Mouse (Mus musculus): Measurements from ENCODE around the gene Mup18. TPM values are rescaled to one million over a fixed set of nuclear protein-coding genes. Genes with fewer than 3 reads are reported as not detected.
"Not testable (repeated sequence)": the region's sequence is repeated elsewhere in the genome, so short reads cannot be mapped to it uniquely, and the experiment has no call there.

The Mup18 gene
- total RNA-seq (2021) = not detected in 2 replicates
- long read RNA-seq, transcript Mup18-201 (7 exons, 930 nt) = major isoform, 64 of 89 reads
- long read RNA-seq, partial matches to known transcripts = 15 of 89 reads
- long read RNA-seq, other reads (novel, unspliced or antisense) = 10 of 89 reads

DNA sequence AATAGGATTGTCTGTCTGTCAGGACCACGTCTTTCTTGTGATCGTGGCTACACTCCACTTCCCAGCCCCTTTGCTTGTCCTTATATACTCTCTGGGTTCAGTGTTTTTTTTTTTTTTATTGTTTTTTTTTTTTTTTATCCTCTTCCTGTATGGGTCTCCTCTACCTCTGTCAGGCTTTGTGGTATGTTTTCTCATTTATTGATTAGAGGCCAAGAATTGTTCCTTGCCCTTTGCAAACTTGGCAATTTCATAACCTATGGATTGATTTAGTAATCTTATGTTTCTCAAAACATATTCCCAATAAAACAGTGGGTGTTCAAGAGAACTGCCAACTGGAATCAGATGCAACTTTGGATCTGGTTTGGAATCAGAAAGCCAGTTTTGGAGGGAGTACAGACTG lies at the start of gene Mup18:
Gene Mup18 (minus strand): TSS at position 101 of the 400 bp plus-strand sequence.
- not testable (repeated sequence) for DNase-seq

- not testable (repeated sequence) for DNase-seq
Observed at GRCm38 (mm10) chr4:61714296-61714695, 40.4 kb upstream of the Mup18 start.

Other genes with a start within 250 kb of the Mup18 start
- not detected in 2 replicates for gene Mup15, start 234.4 kb downstream of the Mup18 start, total RNA-seq (2021)
- gene Mup16, start 154.6 kb downstream of the Mup18 start, total RNA-seq (2021) = 3.4 TPM in 1 of 2 replicates, not detected in the other
- 2.0 TPM in 1 of 2 replicates, not detected in the other for gene Mup17, start 78.3 kb downstream of the Mup18 start, total RNA-seq (2021)
- 2.2 TPM in 1 of 2 replicates, not detected in the other for gene Mup19, start 108.1 kb upstream of the Mup18 start, total RNA-seq (2021)
- not detected in 2 replicates for gene Mup5, start 161.1 kb upstream of the Mup18 start, total RNA-seq (2021)